Mouse (Mus musculus) layer of hippocampus, adult 11-12 months (tissue): ENCODE measurements around the gene 1700025C18Rik.

Experiments used
- DNase-seq: peaks from one replicate; pipeline ENCODE4 v3.0.0; 2022; ENCODE audit warnings: low spot score

1700025C18Rik gene

GRCm38 (mm10) chr2:165078045-165078444 is 12.5 kb downstream of the 1700025C18Rik start:
- no peak for DNase-seq

- DNase-seq, result no peak
Measured at GRCm38 (mm10) chr2:165077055-165077454, 13.5 kb downstream of the 1700025C18Rik start.

GRCm38 (mm10) chr2:165074937-165075336 is 15.6 kb downstream of the 1700025C18Rik start:
- peak; percentile 89 for DNase-seq

GRCm38 (mm10) chr2:165074081-165074884 is 16.3 kb downstream of the 1700025C18Rik start:
- DNase-seq, result peak; percentile 38

GRCm38 (mm10) chr2:165073381-165073781 is 17.2 kb downstream of the 1700025C18Rik start:
- no peak for DNase-seq

- DNase-seq, result peak; percentile 71
Measured at GRCm38 (mm10) chr2:165070096-165070816, 20.3 kb downstream of the 1700025C18Rik start.

GRCm38 (mm10) chr2:165068806-165069205 is 21.7 kb downstream of the 1700025C18Rik start:
- DNase-seq, result no peak

- no peak for DNase-seq
Measured at GRCm38 (mm10) chr2:165064489-165064888, 26.1 kb downstream of the 1700025C18Rik start.

GRCm38 (mm10) chr2:165061638-165062433 is 28.7 kb downstream of the 1700025C18Rik start:
- no peak for DNase-seq

- DNase-seq, result no peak
Measured at GRCm38 (mm10) chr2:165059961-165060360, 30.6 kb downstream of the 1700025C18Rik start.

GRCm38 (mm10) chr2:165056377-165057085 is 34.0 kb downstream of the 1700025C18Rik start:
- DNase-seq, result no peak

- no peak for DNase-seq
Measured at GRCm38 (mm10) chr2:165055905-165056304, 34.6 kb downstream of the 1700025C18Rik start.

GRCm38 (mm10) chr2:165054888-165055852 is 35.4 kb downstream of the 1700025C18Rik start, which contains the start of gene Cd40:
TSS of gene Cd40 (plus strand) at chr2:165055627.
- no peak for DNase-seq

- no peak for DNase-seq
Measured at GRCm38 (mm10) chr2:165051566-165051965, 39.0 kb downstream of the 1700025C18Rik start.

- no peak for DNase-seq
Measured at GRCm38 (mm10) chr2:165050826-165051548, 39.6 kb downstream of the 1700025C18Rik start.

- DNase-seq, result no peak
Measured at GRCm38 (mm10) chr2:165049044-165049443, 41.5 kb downstream of the 1700025C18Rik start.

- DNase-seq, result no peak
Measured at GRCm38 (mm10) chr2:165043729-165044128, 46.8 kb downstream of the 1700025C18Rik start.

GRCm38 (mm10) chr2:165043090-165043636 is 47.4 kb downstream of the 1700025C18Rik start:
- DNase-seq, result no peak

GRCm38 (mm10) chr2:165042126-165042525 is 48.4 kb downstream of the 1700025C18Rik start:
- DNase-seq, result no peak
